Mouse (Mus musculus) intestine, postnatal 0 days (tissue): ENCODE data around the gene Sephs2. TPM values are rescaled to one million over a fixed set of nuclear protein-coding genes. Genes with fewer than 3 reads are reported as not detected.
A peak's percentile ranks its signal among the peaks of the same experiment; 100 is the strongest.

Source experiments
- ATAC-seq: fragments of 200-750 bp; cut with Nextera tagmentation; 2 replicates; pipeline ENCODE4 v1.8.0; 2017; ENCODE audit warnings: mild to moderate bottlenecking, moderate TSS enrichment, moderate library complexity
- H3K27ac ChIP-seq: fragments of 300-500 bp; sonication (generic); 2 replicates; pipeline ENCODE4 v1.5.1; 2014; ENCODE audit warnings: mild to moderate bottlenecking, low read depth, low read length, moderate library complexity
- H3K27me3 ChIP-seq: fragments of 300-500 bp; sonication (generic); replicated peaks from 2 replicates; pipeline ENCODE4 v1.6.1; 2014; ENCODE audit warnings: low read length, mixed read lengths; ENCODE audit not compliant: control insufficient read depth, insufficient read depth
- H3K36me3 ChIP-seq: fragments of 300-500 bp; sonication (generic); 2 replicates; pipeline ENCODE4 v1.6.1; 2014; ENCODE audit warnings: mild to moderate bottlenecking, moderate library complexity; ENCODE audit not compliant: control insufficient read depth, insufficient read depth
- H3K4me1 ChIP-seq: fragments of 300-500 bp; sonication (generic); replicated peaks from 2 replicates; pipeline ENCODE4 v1.6.1; 2014; ENCODE audit warnings: antibody characterized with exemption, low read length, mixed read lengths; ENCODE audit not compliant: control insufficient read depth, insufficient read depth
- H3K4me2 ChIP-seq: fragments of 300-500 bp; sonication (generic); replicated peaks from 2 replicates; pipeline ENCODE4 v1.6.1; 2014; ENCODE audit warnings: low read depth, mild to moderate bottlenecking, moderate library complexity
- H3K4me3 ChIP-seq: fragments of 300-500 bp; sonication (generic); 2 replicates; pipeline ENCODE4 v1.5.1; 2014; ENCODE audit warnings: low read depth, low read length
- H3K9ac ChIP-seq: fragments of 300-500 bp; sonication (generic); 2 replicates; pipeline ENCODE4 v1.6.1; 2014; ENCODE audit warnings: mild to moderate bottlenecking, low read depth, low read length
- H3K9me3 ChIP-seq: fragments of 300-500 bp; sonication (generic); 2 replicates; pipeline ENCODE4 v1.6.1; 2016; ENCODE audit warnings: mixed run types; ENCODE audit not compliant: control insufficient read depth
- CTCF ChIP-seq: sonication (generic); IDR thresholded peaks from 2 replicates; pipeline ENCODE4 v1.5.1; 2016; ENCODE audit warnings: low read depth, mild to moderate bottlenecking, control low read depth, antibody characterized with exemption, moderate library complexity
- WGBS: fragments of 180-500 bp; shearing (Covaris S2); extraction: QIAGEN DNeasy Blood & Tissue Kit; methylation state at CpG from one replicate; pipeline ENCODE4 v1.1.7; 2014; 5-methylcytosine and 5-hydroxymethylcytosine counted together
- polyA plus RNA-seq: library from polyadenylated mRNA; unstranded; fragments of >200 nt; fragmentation: Nextera tagmentation; extraction: Ambion mirVana; gene quantifications from 2 replicates; pipeline ENCODE4 v1.2.1, GENCODE M21; 2015

The Sephs2 gene
- polyA plus RNA-seq, 1 experiment from 2014 or later = 335 TPM

DNA sequence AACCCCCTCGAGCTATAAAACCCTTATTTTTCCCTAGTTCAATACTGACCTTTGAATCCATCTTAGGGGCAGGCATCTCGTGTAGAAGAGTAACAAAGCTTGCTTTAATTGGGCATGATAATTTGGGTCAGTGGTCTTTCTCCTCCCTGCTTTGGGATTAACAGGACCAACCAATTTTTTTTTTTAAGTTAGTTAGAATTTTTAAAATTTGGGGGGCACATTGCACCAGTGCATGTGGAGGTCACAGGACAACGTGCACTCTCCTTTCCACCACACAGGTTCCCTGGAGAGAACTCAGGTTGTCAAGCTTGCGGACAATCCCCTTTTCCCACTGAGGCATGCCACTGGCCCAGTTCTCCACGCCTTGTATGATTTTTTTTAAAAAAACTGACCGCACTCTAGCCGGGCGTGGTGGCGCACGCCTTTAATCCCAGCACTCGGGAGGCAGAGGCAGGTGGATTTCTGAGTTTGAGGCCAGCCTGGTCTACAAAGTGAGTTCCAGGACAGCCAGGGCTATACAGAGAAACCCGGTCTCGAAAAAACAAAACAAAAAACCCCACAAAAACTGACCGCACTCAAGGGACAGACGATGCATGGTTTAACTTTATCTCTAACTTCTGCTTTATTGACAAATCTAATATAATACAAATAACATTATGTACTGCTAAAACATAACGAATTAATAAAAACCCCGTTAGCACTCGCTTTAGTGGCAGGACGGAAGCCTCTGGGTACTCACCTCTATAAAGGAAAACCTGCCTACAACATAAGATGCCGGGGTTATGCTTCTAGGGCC, 41.8 kb downstream of the Sephs2 start:
- H3K27me3 ChIP-seq = no peaks in the 10 kb centered on the region
- peak overlapping the region; percentile 86 for H3K4me2 ChIP-seq
- peaks cover 19% of the 10 kb centered on the region for H3K36me3 ChIP-seq
- H3K4me3 ChIP-seq = peak overlapping the region; percentile 97
- H3K9ac ChIP-seq = peak overlapping the region; percentile 79
- 0 out of 2 replicates have a peak, but pooled peaks cover 5% of the 10 kb centered on the region for H3K4me1 ChIP-seq
- WGBS = 3% methylated on average over 20 of the region's 20 CpGs
- TF ChIP-seq CTCF = no peak
- ATAC-seq = no peak
- peak overlapping the region; percentile 91 for H3K27ac ChIP-seq
- no peaks in the 10 kb centered on the region for H3K9me3 ChIP-seq

DNA sequence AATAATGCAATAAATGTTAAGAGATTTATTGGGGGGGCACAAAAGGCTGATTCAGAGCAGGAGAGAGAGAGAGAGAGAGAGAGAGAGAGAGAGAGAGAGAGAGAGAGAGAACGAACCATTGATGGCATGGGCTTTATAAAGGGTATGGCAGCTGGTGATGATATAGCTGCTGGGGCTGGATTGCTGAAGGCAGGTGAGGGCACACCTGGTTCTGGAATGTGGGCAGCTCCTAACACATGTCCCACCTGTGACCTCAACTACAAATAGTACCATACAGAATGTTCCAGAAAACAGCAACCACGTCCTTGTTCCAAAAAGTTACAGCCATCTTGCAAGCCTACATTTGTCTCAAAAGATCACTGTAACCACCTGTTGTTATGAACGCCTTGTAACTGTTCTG, 42.5 kb downstream of the Sephs2 start:
- Histone ChIP-seq H3K4me2 (peak overlapping the region; percentile 86), H3K4me1 (0 out of 2 replicates have a peak, but pooled peaks cover 5% of the 10 kb centered on the region), H3K36me3 (peaks cover 13% of the 10 kb centered on the region), H3K27me3 (no peaks in the 10 kb centered on the region), H3K27ac (no peak overlapping the region), H3K9me3 (no peaks in the 10 kb centered on the region), H3K4me3 (peak overlapping the region; percentile 97; the same call in 1 of the 2 replicates), H3K9ac (no peak overlapping the region)
- TF ChIP-seq CTCF = no peak
- WGBS = 24% methylated on average over 3 of the region's 3 CpGs
- ATAC-seq = 0 out of 2 replicates have a peak, but pooled peaks have one; percentile 12

DNA sequence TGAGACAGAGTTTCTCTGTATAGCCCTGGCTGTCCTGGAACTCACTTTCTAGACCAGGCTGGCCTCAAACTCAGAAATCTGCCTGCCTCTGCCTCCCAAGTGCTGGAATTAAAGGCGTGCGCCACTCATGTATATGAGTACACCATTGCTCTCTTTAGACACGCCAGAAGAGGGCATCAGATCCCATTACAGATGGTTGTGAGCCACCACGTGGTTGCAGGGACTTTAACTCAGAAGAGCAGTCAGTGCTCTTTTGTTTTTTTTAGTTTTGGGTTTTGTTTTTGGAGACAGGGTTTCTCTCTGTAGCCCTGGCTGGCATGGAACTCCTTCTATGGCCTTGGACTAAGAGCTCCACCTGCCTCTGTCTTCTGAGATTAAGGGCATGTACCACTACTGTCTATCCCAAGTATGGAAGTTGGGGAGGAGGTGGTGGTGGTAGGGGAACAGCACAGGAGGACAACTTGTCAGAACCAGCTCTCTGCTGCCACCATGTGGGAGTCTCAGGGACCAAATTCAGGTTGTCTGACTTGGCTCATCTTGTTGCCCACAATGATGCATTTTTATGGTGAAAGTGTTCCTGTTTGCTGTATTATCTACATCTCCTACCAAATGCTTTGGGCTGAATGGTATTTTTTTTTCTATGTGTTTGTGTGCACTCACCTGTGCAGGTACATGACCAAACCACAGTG, 45.1 kb downstream of the Sephs2 start:
- Histone ChIP-seq H3K36me3 (no peaks in the 10 kb centered on the region), H3K27ac (no peak overlapping the region), H3K4me3 (no peak overlapping the region), H3K9ac (no peak overlapping the region), H3K9me3 (no peaks in the 10 kb centered on the region), H3K4me1 (0 out of 2 replicates have a peak, but pooled peaks cover 5% of the 10 kb centered on the region), H3K4me2 (no peak overlapping the region), H3K27me3 (no peaks in the 10 kb centered on the region)
- peak; percentile 90 for TF ChIP-seq CTCF
- no peak for ATAC-seq
- WGBS = 57% methylated on average over 4 of the region's 4 CpGs

DNA sequence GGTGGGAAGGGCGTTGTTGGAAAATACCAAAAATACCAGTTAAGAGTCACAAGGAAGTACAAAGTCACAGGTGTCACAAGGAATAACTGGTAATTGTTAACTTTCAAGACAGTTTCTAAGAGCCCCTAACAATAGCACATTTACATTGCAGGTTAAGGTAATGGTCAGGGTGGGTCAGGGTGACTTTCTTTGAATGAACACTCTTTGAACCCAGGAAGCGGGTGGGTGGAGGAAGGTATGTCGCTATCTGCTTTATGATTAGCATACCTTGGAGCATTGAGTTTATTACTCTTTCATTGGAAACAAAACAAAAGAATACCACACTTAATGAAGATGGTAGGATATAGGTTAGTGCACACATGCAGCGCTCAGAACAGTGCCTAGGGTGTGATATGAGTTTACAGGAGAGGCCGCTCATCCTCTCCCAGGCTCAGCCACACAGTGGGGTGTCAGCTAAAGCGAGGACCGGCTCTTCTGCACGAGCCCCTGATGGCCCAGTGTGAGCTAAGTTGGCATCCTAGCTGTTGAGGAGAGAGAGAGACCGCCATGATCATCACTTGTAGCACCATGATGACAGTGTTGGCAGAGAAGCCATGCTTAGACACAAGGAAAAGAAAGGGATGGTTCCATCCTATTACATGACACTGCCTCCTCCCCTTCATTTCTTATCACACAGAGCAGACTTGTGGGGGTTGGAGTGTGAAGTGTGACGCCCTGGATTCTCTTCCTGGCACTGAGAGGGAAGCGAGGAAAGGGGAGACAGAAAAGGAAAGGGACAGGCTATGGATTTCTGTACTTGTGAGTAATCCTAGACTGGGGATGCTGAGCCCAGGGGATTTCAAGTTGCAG, 48.5 kb downstream of the Sephs2 start:
- H3K27me3 ChIP-seq = no peaks in the 10 kb centered on the region
- ATAC-seq = 0 out of 2 replicates have a peak, but pooled peaks have one; percentile 22
- 58% methylated on average over 11 of the region's 11 CpGs for WGBS
- no peak overlapping the region for H3K4me3 ChIP-seq
- no peaks in the 10 kb centered on the region for H3K36me3 ChIP-seq
- H3K9ac ChIP-seq = no peak overlapping the region
- no peak overlapping the region for H3K27ac ChIP-seq
- H3K9me3 ChIP-seq = no peaks in the 10 kb centered on the region
- TF ChIP-seq CTCF = no peak
- H3K4me1 ChIP-seq = no peaks in the 10 kb centered on the region
- H3K4me2 ChIP-seq = 0 out of 2 replicates have a peak overlapping the region, but pooled peaks have one; percentile 6

DNA sequence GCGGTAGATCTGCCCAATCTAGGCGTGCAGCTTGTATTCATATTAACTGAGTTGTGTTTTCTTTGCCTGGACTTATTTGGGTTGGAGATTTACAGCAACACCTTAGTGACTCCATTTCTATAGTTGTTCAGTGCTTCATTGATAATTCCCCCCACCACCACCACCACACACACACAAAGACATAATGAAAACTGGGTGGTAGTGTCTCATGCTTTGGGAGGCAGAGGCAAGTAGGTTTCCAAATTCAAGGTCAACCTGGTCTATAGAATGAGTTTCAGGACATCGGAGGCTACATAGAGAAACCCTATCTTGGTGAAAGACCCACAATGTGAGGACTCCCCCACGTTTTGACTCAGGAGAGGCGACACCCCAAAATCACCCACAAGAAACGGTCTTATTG, 49.2 kb downstream of the Sephs2 start:
- no peak overlapping the region for H3K27ac ChIP-seq
- no peaks in the 10 kb centered on the region for H3K9me3 ChIP-seq
- TF ChIP-seq CTCF = no peak
- no peak overlapping the region for H3K4me2 ChIP-seq
- H3K36me3 ChIP-seq = no peaks in the 10 kb centered on the region
- 91% methylated on average over 6 of the region's 6 CpGs for WGBS
- no peaks in the 10 kb centered on the region for H3K4me1 ChIP-seq
- no peak for ATAC-seq
- no peak overlapping the region for H3K4me3 ChIP-seq
- no peak overlapping the region for H3K9ac ChIP-seq
- no peaks in the 10 kb centered on the region for H3K27me3 ChIP-seq
